Mouse (Mus musculus) megakaryocyte, embryonic 14.5 days (primary cell): ENCODE measurements around the gene E2f3.

Source experiments
- FLI1 ChIP-seq: IDR thresholded peaks from 2 replicates; pipeline ENCODE4 v1.6.1; 2012; ENCODE audit warnings: low read length, inconsistent platforms, mixed read lengths
- GATA1 ChIP-seq: IDR thresholded peaks from 3 replicates; pipeline ENCODE4 v1.6.1; 2012; ENCODE audit warnings: mixed read lengths, low read length, inconsistent platforms, borderline replicate concordance

- TF ChIP-seq GATA1 (no peak), FLI1 (no peak)
Measured at GRCm38 (mm10) chr13:29977358-29977757, 8.5 kb downstream of the E2f3 start.
